In genomic region chr10:63100657-63101056, GRCm38 (mm10) we compare ENCODE assay signal across 9 mouse cellular contexts. TPM values are rescaled to one million over a fixed set of nuclear protein-coding genes. Genes with fewer than 3 reads are reported as not detected.
A peak's percentile ranks its signal among the peaks of the same experiment; 100 is the strongest.
DNase-seq lines count a peak whose midpoint lies in the region; ATAC-seq and TF ChIP-seq lines count a peak whose summit lies in the region.
"Had no signal": no experiment of that assay in that cellular context is flagged by ENCODE, and none has a peak within 500 bp of the region (broad histone marks: within the 10 kb centered on the region; RNA-seq: fewer than 3 reads in every experiment).

No protein-coding gene starts in this region.

- ATAC-seq in embryonic facial prominence, embryonic 15.5 days (ENCODE audit: insufficient number of reproducible peaks, low FRiP score, low TSS enrichment, low read depth) = no peak
- no peak for ATAC-seq in intestine, embryonic 16.5 days
- ATAC-seq in neural tube, embryonic 14.5 days (ENCODE audit: low read depth) = peak; percentile 29; the same call in 1 of the 2 replicates
- ATAC-seq: Patski had no signal

- H3K36me3 ChIP-seq in embryonic facial prominence, embryonic 15.5 days = no peaks in the 10 kb centered on the region
- no peaks in the 10 kb centered on the region for H3K36me3 ChIP-seq in intestine, embryonic 16.5 days (ENCODE audit: control insufficient read depth, insufficient read depth, low read length)
- no peaks in the 10 kb centered on the region for H3K36me3 ChIP-seq in neural tube, embryonic 14.5 days (ENCODE audit: control insufficient read depth, insufficient read depth, low read length)

- 6% methylated on average over 9 of the region's 9 CpGs for WGBS in embryonic facial prominence, embryonic 15.5 days
- WGBS in intestine, embryonic 16.5 days = 19% methylated on average over 9 of the region's 9 CpGs
- WGBS in neural tube, embryonic 14.5 days = 5% methylated on average over 9 of the region's 9 CpGs

- H3K27me3 ChIP-seq in embryonic facial prominence, embryonic 15.5 days = peaks cover 15% of the 10 kb centered on the region
- peaks cover 16% of the 10 kb centered on the region for H3K27me3 ChIP-seq in intestine, embryonic 16.5 days (replicated peaks; ENCODE audit: control insufficient read depth, insufficient read depth, low read length)
- H3K27me3 ChIP-seq in neural tube, embryonic 14.5 days (ENCODE audit: control insufficient read depth, insufficient read depth, low read length) = peaks cover 2% of the 10 kb centered on the region; the same call in 1 of the 2 replicates

- peak overlapping the region; percentile 48; the same call in 1 of the 2 replicates for H3K9ac ChIP-seq in embryonic facial prominence, embryonic 15.5 days
- peak overlapping the region; percentile 70; the same call in 1 of the 2 replicates for H3K9ac ChIP-seq in intestine, embryonic 16.5 days (ENCODE audit: low read depth, low read length)
- H3K9ac ChIP-seq in neural tube, embryonic 14.5 days (replicated peaks; ENCODE audit: low read depth, low read length) = peak overlapping the region; percentile 65

- H3K4me3 ChIP-seq in layer of hippocampus, adult 2 months = peak overlapping the region; percentile 65
- peak overlapping the region; percentile 59 for H3K4me3 ChIP-seq in embryonic facial prominence, embryonic 15.5 days (replicated peaks)
- peak overlapping the region; percentile 61 for H3K4me3 ChIP-seq in intestine, embryonic 16.5 days (ENCODE audit: low read length)
- peak overlapping the region; percentile 58 for H3K4me3 ChIP-seq in neural tube, embryonic 14.5 days (ENCODE audit: low read depth, low read length)

- no peak for TF ChIP-seq CTCF in layer of hippocampus, adult 2 months (conservative IDR thresholded peaks at IDR 0.05)

- no peak for DNase-seq in layer of hippocampus, adult 2 months (ENCODE audit: low spot score in 2 of 2)
- no peak for DNase-seq in layer of hippocampus, postnatal 36 days
- DNase-seq in adrenal gland, postnatal 10 days = no peak
- no peak for DNase-seq in T-cell, adult 2 months (ENCODE audit: low spot score)
- no peak for DNase-seq in frontal cortex, postnatal 25 days (ENCODE audit: low spot score in 2 of 2)

- H3K4me1 ChIP-seq in embryonic facial prominence, embryonic 15.5 days = peaks cover 11% of the 10 kb centered on the region; the same call in 1 of the 2 replicates
- H3K4me1 ChIP-seq in intestine, embryonic 16.5 days (ENCODE audit: control insufficient read depth, insufficient read depth, low read length) = 0 out of 2 replicates have a peak, but pooled peaks cover 4% of the 10 kb centered on the region
- peaks cover 5% of the 10 kb centered on the region; the same call in 1 of the 2 replicates for H3K4me1 ChIP-seq in neural tube, embryonic 14.5 days (ENCODE audit: control insufficient read depth, insufficient read depth, low read length)

- H3K27ac ChIP-seq in layer of hippocampus, adult 2 months = peak overlapping the region; percentile 88
- no peak overlapping the region for H3K27ac ChIP-seq in embryonic facial prominence, embryonic 15.5 days (replicated peaks)
- H3K27ac ChIP-seq in intestine, embryonic 16.5 days (ENCODE audit: low read length) = no peak overlapping the region
- no peak overlapping the region for H3K27ac ChIP-seq in neural tube, embryonic 14.5 days (ENCODE audit: low read depth, low read length)

- peak overlapping the region; percentile 94 for H3K4me2 ChIP-seq in embryonic facial prominence, embryonic 15.5 days (replicated peaks)
- peak overlapping the region; percentile 97 for H3K4me2 ChIP-seq in intestine, embryonic 16.5 days (ENCODE audit: low read depth, low read length)
- peak overlapping the region; percentile 92 for H3K4me2 ChIP-seq in neural tube, embryonic 14.5 days (ENCODE audit: low read depth, low read length)

- H3K9me3 ChIP-seq in embryonic facial prominence, embryonic 15.5 days (replicated peaks) = no peaks in the 10 kb centered on the region
- H3K9me3 ChIP-seq in intestine, embryonic 16.5 days (ENCODE audit: control insufficient read depth, low read length) = no peaks in the 10 kb centered on the region
- no peaks in the 10 kb centered on the region for H3K9me3 ChIP-seq in neural tube, embryonic 14.5 days (ENCODE audit: control insufficient read depth, low read length)

RNA-seq across cellular contexts. Expression of gene Atoh7, which starts 1.2 kb away (rescaled TPM):
- 1 to 10 TPM; 1.7 to 2.0 TPM for total RNA-seq in layer of hippocampus, adult 2 months (2021)
- 1 to 10 TPM; 1.6 to 2.5 TPM for total RNA-seq in layer of hippocampus, postnatal 36 days (2021)
- polyA plus RNA-seq in embryonic facial prominence, embryonic 15.5 days (2015; fragmentation: Nextera tagmentation; extraction: Ambion mirVana) = 0.24 and 0.32 TPM in 2 replicates
- not detected in 2 replicates for polyA plus RNA-seq in intestine, embryonic 16.5 days (2015; fragmentation: Nextera tagmentation; extraction: Ambion mirVana)
- 2.6 and 2.8 TPM in 2 replicates for polyA plus RNA-seq in neural tube, embryonic 14.5 days (2014; fragmentation: Nextera tagmentation; extraction: Ambion mirVana)
- total RNA-seq in adrenal gland, postnatal 10 days (2021) = not detected
- polyA plus RNA-seq: Patski had no signal

RNA-seq across cellular contexts. Expression of gene Pbld1, which starts 40.7 kb away (rescaled TPM):
- total RNA-seq in layer of hippocampus, adult 2 months (2021) = under 1 TPM; 0.15 to 0.82 TPM
- total RNA-seq in layer of hippocampus, postnatal 36 days (2021) = 1 to 10 TPM in 1 of 2 experiments, under 1 TPM in 1; 0.30 to 1.1 TPM
- 1.1 and 1.3 TPM in 2 replicates for polyA plus RNA-seq in embryonic facial prominence, embryonic 15.5 days (2015; fragmentation: Nextera tagmentation; extraction: Ambion mirVana)
- 4.0 and 4.7 TPM in 2 replicates for polyA plus RNA-seq in intestine, embryonic 16.5 days (2015; fragmentation: Nextera tagmentation; extraction: Ambion mirVana)
- 0.46 and 0.83 TPM in 2 replicates for polyA plus RNA-seq in neural tube, embryonic 14.5 days (2014; fragmentation: Nextera tagmentation; extraction: Ambion mirVana)
- total RNA-seq in adrenal gland, postnatal 10 days (2021) = 10 to 100 TPM; 13.0 to 31.0 TPM

Comparison
In these comparisons a context has a peak if more than half of its experiments do, and no peak if none do; other contexts are left out.
1. RNA of gene Pbld1, which starts 40.7 kb away (total RNA-seq): 13.0 to 31.0 TPM in adrenal gland, postnatal 10 days; 0.30 to 1.1 TPM in layer of hippocampus, postnatal 36 days and 0.15 to 0.82 TPM in layer of hippocampus, adult 2 months; every median in the first group is over 4 times any median in the second.
2. Peak in every context shown above with its lines, with median percentiles within 50 percentile points of each other: H3K4me3 ChIP-seq, H3K4me2 ChIP-seq and H3K9ac ChIP-seq.